Mouse (Mus musculus) heart, postnatal 25 days (tissue): ENCODE data around the gene Atp8b4. TPM values are rescaled to one million over a fixed set of nuclear protein-coding genes. Genes with fewer than 3 reads are reported as not detected.
"Not testable (repeated sequence)": the region's sequence is repeated elsewhere in the genome, so short reads cannot be mapped to it uniquely, and the experiment has no call there.

Source experiments
- DNase-seq: peaks from one replicate; pipeline ENCODE4 v3.0.0; 2022; ENCODE audit warnings: low spot score
- intact Hi-C: fragments of 180-260 bp; cut with DNase I; formaldehyde crosslinking; loops from one replicate; pipeline ENCODE4 v1.15.1; 2025
- total RNA-seq, 2 experiments: library from RNA; stranded (reverse); gene quantifications; 2 replicates each; pipeline ENCODE4 v1.2.3; 2021

Gene Atp8b4
- under 1 TPM; 0.25 to 0.52 TPM for total RNA-seq

- intact Hi-C loops: no loop called here
- no peak for DNase-seq
Measured at GRCm38 (mm10) chr2:126500521-126500920, at the start of gene Atp8b4. TSS of gene Atp8b4 (minus strand) at chr2:126500674.

GRCm38 (mm10) chr2:126549681-126550080 is 49.2 kb upstream of the Atp8b4 start:
- no peak for DNase-seq

GRCm38 (mm10) chr2:126546392-126546791 is 45.9 kb upstream of the Atp8b4 start:
- DNase-seq: no peak
- intact Hi-C loops: no loop called here

More at GRCm38 (mm10) chr2:126549681-126550080, 49.2 kb upstream of the Atp8b4 start:
- intact Hi-C loops: no loop called here

GRCm38 (mm10) chr2:126545297-126545696 is 44.8 kb upstream of the Atp8b4 start:
- no peak for DNase-seq
- intact Hi-C loops: no loop called here

- intact Hi-C loops: no loop called here
- no peak for DNase-seq
Measured at GRCm38 (mm10) chr2:126542211-126542610, 41.7 kb upstream of the Atp8b4 start.

- intact Hi-C loops: no loop called here
- no peak for DNase-seq
Measured at GRCm38 (mm10) chr2:126540390-126540925, 40.0 kb upstream of the Atp8b4 start.

- no peak for DNase-seq
Measured at GRCm38 (mm10) chr2:126537654-126538053, 37.2 kb upstream of the Atp8b4 start.

GRCm38 (mm10) chr2:126530581-126530980 is 30.1 kb upstream of the Atp8b4 start:
- intact Hi-C loops: no loop called here
- no peak for DNase-seq

More at GRCm38 (mm10) chr2:126537654-126538053, 37.2 kb upstream of the Atp8b4 start:
- intact Hi-C loops: no loop called here

- intact Hi-C loops: loop anchor here (10.0 kb wide), 1 partner anchor 163 kb away; no protein-coding TSS in a partner anchor
- DNase-seq: no peak
Measured at GRCm38 (mm10) chr2:126527461-126527860, 27.0 kb upstream of the Atp8b4 start.

- no peak for DNase-seq
- intact Hi-C loops: loop anchor here (5.0 to 10.0 kb wide), 4 partner anchors 159 to 862 kb away; no protein-coding TSS in a partner anchor
Measured at GRCm38 (mm10) chr2:126524271-126524670, 23.8 kb upstream of the Atp8b4 start.

GRCm38 (mm10) chr2:126523101-126523745 is 22.7 kb upstream of the Atp8b4 start:
- DNase-seq: not testable (repeated sequence)
- intact Hi-C loops: loop anchor here (5.0 to 10.0 kb wide), 4 partner anchors 158 to 861 kb away; no protein-coding TSS in a partner anchor

- intact Hi-C loops: loop anchor here (5.0 to 10.0 kb wide), 4 partner anchors 157 to 860 kb away; no protein-coding TSS in a partner anchor
- no peak for DNase-seq
Measured at GRCm38 (mm10) chr2:126522056-126522455, 21.6 kb upstream of the Atp8b4 start.

GRCm38 (mm10) chr2:126521471-126521870 is 21.0 kb upstream of the Atp8b4 start:
- no peak for DNase-seq
- intact Hi-C loops: loop anchor here (5.0 to 10.0 kb wide), 4 partner anchors 157 to 859 kb away; no protein-coding TSS in a partner anchor

- DNase-seq: no peak
- intact Hi-C loops: loop anchor here (5.0 to 10.0 kb wide), 4 partner anchors 156 to 859 kb away; no protein-coding TSS in a partner anchor
Measured at GRCm38 (mm10) chr2:126520828-126521227, 20.4 kb upstream of the Atp8b4 start.

GRCm38 (mm10) chr2:126519872-126520581 is 19.6 kb upstream of the Atp8b4 start:
- intact Hi-C loops: loop anchor here (5.0 to 10.0 kb wide), 5 partner anchors 53 to 858 kb away; no protein-coding TSS in a partner anchor
- no peak for DNase-seq

GRCm38 (mm10) chr2:126515069-126515826 is 14.8 kb upstream of the Atp8b4 start:
- no peak for DNase-seq
- intact Hi-C loops: loop anchor here (5.0 kb wide), 1 partner anchor 48 kb away; no protein-coding TSS in a partner anchor

GRCm38 (mm10) chr2:126508228-126508627 is 7.8 kb upstream of the Atp8b4 start:
- DNase-seq: no peak
- intact Hi-C loops: no loop called here

- DNase-seq: no peak
- intact Hi-C loops: no loop called here
Measured at GRCm38 (mm10) chr2:126507477-126507876, 7.0 kb upstream of the Atp8b4 start.

GRCm38 (mm10) chr2:126505156-126505555 is 4.7 kb upstream of the Atp8b4 start:
- no peak for DNase-seq
- intact Hi-C loops: no loop called here

- intact Hi-C loops: no loop called here
- no peak for DNase-seq
Measured at GRCm38 (mm10) chr2:126499730-126500129, 744 bp downstream of the Atp8b4 start.
